Mouse (Mus musculus) midbrain, embryonic 12.5 days (tissue): ENCODE data around the gene Fancb. TPM values are rescaled to one million over a fixed set of nuclear protein-coding genes. Genes with fewer than 3 reads are reported as not detected.

Experiments used
- polyA plus RNA-seq: library from polyadenylated mRNA; unstranded; fragments of >200 nt; fragmentation: Nextera tagmentation; extraction: Ambion mirVana; gene quantifications from 2 replicates; pipeline ENCODE4 v1.2.1, GENCODE M21; 2016

Gene Fancb
- polyA plus RNA-seq, 1 experiment from 2014 or later, result 6.3 TPM

Other genes with a start within 250 kb of the Fancb start
- 17.3 and 18.6 TPM in 2 replicates for gene Mospd2, start 217 bp upstream of the Fancb start, polyA plus RNA-seq
- gene Gm17604, start 24.2 kb downstream of the Fancb start, polyA plus RNA-seq, result not detected in 2 replicates